Mouse (Mus musculus): ENCODE data around the gene Otx1.

GRCm38 (mm10) chr11:22039854-22040426 lies 37.2 kb upstream of the Otx1 start:
- no peak for TF ChIP-seq GATA1 (IDR thresholded peaks at IDR 0.05; ENCODE audit: low read length)
- TF ChIP-seq TAL1 (IDR thresholded peaks at IDR 0.05; ENCODE audit: low read length) = no peak

Measured in erythroblast, embryonic 14.5 days (primary cell).